Mouse (Mus musculus): ENCODE results near the gene Sh3bp5l. TPM values are rescaled to one million over a fixed set of nuclear protein-coding genes. Genes with fewer than 3 reads are reported as not detected.

The Sh3bp5l gene
- polyA plus RNA-seq, 1 experiment: 3.4 TPM

GRCm38 (mm10) chr11:58379516-58379915 lies 49.0 kb downstream of the Sh3bp5l start:
- no peak for TF ChIP-seq GATA1 (IDR thresholded peaks at IDR 0.05; ENCODE audit: low read length)
- H3K27me3 ChIP-seq (ENCODE audit: control insufficient read depth): no peaks in the 10 kb centered on the region
- no peak overlapping the region for H3K4me3 ChIP-seq (replicated peaks)
- peaks cover 28% of the 10 kb centered on the region for H3K4me1 ChIP-seq (ENCODE audit: control insufficient read depth)
- no peaks in the 10 kb centered on the region for H3K36me3 ChIP-seq (ENCODE audit: control insufficient read depth)
- H3K9me3 ChIP-seq (ENCODE audit: control insufficient read depth, low read length): no peaks in the 10 kb centered on the region

DNA sequence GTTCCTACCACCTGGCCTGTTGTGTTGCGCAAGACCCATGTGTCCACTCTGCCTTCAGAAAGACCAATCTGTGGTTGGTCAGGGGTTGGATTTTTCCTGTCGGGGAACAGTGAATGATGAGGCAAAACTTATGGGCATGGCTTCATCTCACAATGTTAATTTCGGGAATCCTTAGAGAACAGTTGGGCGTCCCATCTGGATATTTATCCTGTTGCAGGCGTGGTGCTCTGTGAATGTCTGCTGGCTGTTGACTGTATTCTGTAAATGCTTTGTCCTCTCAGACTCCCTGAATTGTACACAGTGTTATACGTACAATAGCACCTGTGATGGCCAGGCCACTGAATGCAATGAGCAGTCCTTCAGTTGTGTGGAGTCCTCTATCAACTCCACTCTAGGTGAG lies 51.9 kb downstream of the Sh3bp5l start:
- Histone ChIP-seq H3K4me3 (replicated peaks) (no peak overlapping the region), H3K27me3 (ENCODE audit: control insufficient read depth) (no peaks in the 10 kb centered on the region), H3K36me3 (ENCODE audit: control insufficient read depth) (no peaks in the 10 kb centered on the region), H3K4me1 (ENCODE audit: control insufficient read depth) (peaks cover 33% of the 10 kb centered on the region), H3K9me3 (ENCODE audit: control insufficient read depth, low read length) (no peaks in the 10 kb centered on the region)
- TF ChIP-seq GATA1 (IDR thresholded peaks at IDR 0.05; ENCODE audit: low read length): no peak
- TF ChIP-seq TAL1 (IDR thresholded peaks at IDR 0.05; ENCODE audit: low read length): no peak

Other genes starting within 250 kb of the Sh3bp5l start
- gene Gm12248, start 237.6 kb upstream of the Sh3bp5l start, polyA plus RNA-seq (2012): not detected in 2 replicates
- 0.36 and 0.37 TPM in 2 replicates for gene Cnot8, start 226.6 kb upstream of the Sh3bp5l start, polyA plus RNA-seq (2012)
- 0.22 and 0.29 TPM in 2 replicates for gene Gemin5, start 162.2 kb upstream of the Sh3bp5l start, polyA plus RNA-seq (2012)
- gene Mrpl22, start 159.1 kb upstream of the Sh3bp5l start, polyA plus RNA-seq (2012): 2.0 and 2.9 TPM in 2 replicates
- gene Igtp, start 131.2 kb upstream of the Sh3bp5l start, polyA plus RNA-seq (2012): 2.2 and 2.7 TPM in 2 replicates
- 0.61 and 0.98 TPM in 2 replicates for gene Irgm2, start 131.1 kb upstream of the Sh3bp5l start, polyA plus RNA-seq (2012)
- not detected in 2 replicates for gene 4930438A08Rik, start 55.9 kb upstream of the Sh3bp5l start, polyA plus RNA-seq (2012)
- gene Zfp692, start 23.7 kb upstream of the Sh3bp5l start, polyA plus RNA-seq (2012): 1.1 and 1.6 TPM in 2 replicates
- gene Zfp672, start 385 bp upstream of the Sh3bp5l start, polyA plus RNA-seq (2012): 1.8 and 2.6 TPM in 2 replicates
- not detected in 2 replicates for gene Lypd8, start 48.3 kb downstream of the Sh3bp5l start, polyA plus RNA-seq (2012)
- gene 1810065E05Rik, start 90.4 kb downstream of the Sh3bp5l start, polyA plus RNA-seq (2012): not detected in 2 replicates
- not detected in 2 replicates for gene Gm12253, start 101.8 kb downstream of the Sh3bp5l start, polyA plus RNA-seq (2012)
- gene Lypd9, start 122.2 kb downstream of the Sh3bp5l start, polyA plus RNA-seq (2012): not detected in 2 replicates
- not detected in 2 replicates for gene Olfr30, start 131.5 kb downstream of the Sh3bp5l start, polyA plus RNA-seq (2012)
- gene Olfr332, start 161.8 kb downstream of the Sh3bp5l start, polyA plus RNA-seq (2012): not detected in 2 replicates
- gene Olfr331, start 171.8 kb downstream of the Sh3bp5l start, polyA plus RNA-seq (2012): not detected in 2 replicates
- not detected in 2 replicates for gene Olfr330, start 204.1 kb downstream of the Sh3bp5l start, polyA plus RNA-seq (2012)
- gene Olfr329-ps, start 215.7 kb downstream of the Sh3bp5l start, polyA plus RNA-seq (2012): not detected in 2 replicates
- gene Olfr328, start 224.9 kb downstream of the Sh3bp5l start, polyA plus RNA-seq (2012): not detected in 2 replicates
- 0.02 TPM in 1 of 2 replicates, not detected in the other for gene Olfr224, start 239.8 kb downstream of the Sh3bp5l start, polyA plus RNA-seq (2012)
- gene Olfr325, start 247.0 kb downstream of the Sh3bp5l start, polyA plus RNA-seq (2012): not detected in 2 replicates